Mouse (Mus musculus) hindbrain, embryonic 11.5 days (tissue): ENCODE measurements around the gene Efhb. TPM values are rescaled to one million over a fixed set of nuclear protein-coding genes. Genes with fewer than 3 reads are reported as not detected.
A peak's percentile ranks its signal among the peaks of the same experiment; 100 is the strongest.

Experiments used
- ATAC-seq: fragments of 200-750 bp; cut with Nextera tagmentation; 2 replicates; pipeline ENCODE4 v1.8.0; 2017; ENCODE audit warnings: mild to moderate bottlenecking, moderate TSS enrichment, moderate library complexity; ENCODE audit not compliant: low FRiP score
- DNase-seq: peaks from one replicate; pipeline ENCODE4 v3.0.0-alpha.2; 2015; ENCODE audit warnings: low spot score
- H3K27ac ChIP-seq: fragments of 300-500 bp; sonication (generic); 2 replicates; pipeline ENCODE4 v1.5.1; 2014; ENCODE audit warnings: mild to moderate bottlenecking, low read depth, low read length
- H3K27me3 ChIP-seq: fragments of 300-500 bp; sonication (generic); 2 replicates; pipeline ENCODE4 v1.6.1; 2014; ENCODE audit warnings: mild to moderate bottlenecking, low read length, moderate library complexity, mixed read lengths; ENCODE audit not compliant: control insufficient read depth, insufficient read depth
- H3K36me3 ChIP-seq: fragments of 300-500 bp; sonication (generic); 2 replicates; pipeline ENCODE4 v1.6.1; 2014; ENCODE audit warnings: mild to moderate bottlenecking, low read length, moderate library complexity, mixed read lengths; ENCODE audit not compliant: control insufficient read depth, insufficient read depth
- H3K4me1 ChIP-seq: fragments of 300-500 bp; sonication (generic); replicated peaks from 2 replicates; pipeline ENCODE4 v1.6.1; 2014; ENCODE audit warnings: low read length, mixed read lengths; ENCODE audit not compliant: control insufficient read depth, insufficient read depth
- H3K4me2 ChIP-seq: fragments of 300-500 bp; sonication (generic); replicated peaks from 2 replicates; pipeline ENCODE4 v1.6.1; 2014; ENCODE audit warnings: mild to moderate bottlenecking, low read depth, low read length
- H3K4me3 ChIP-seq: fragments of 300-500 bp; sonication (generic); 2 replicates; pipeline ENCODE4 v1.5.1; 2014; ENCODE audit warnings: low read depth, low read length
- H3K9ac ChIP-seq: fragments of 300-500 bp; sonication (generic); 2 replicates; pipeline ENCODE4 v1.6.1; 2014; ENCODE audit warnings: low read depth, low read length
- H3K9me3 ChIP-seq: fragments of 300-500 bp; sonication (generic); 2 replicates; pipeline ENCODE4 v1.6.1; 2016; ENCODE audit warnings: low read length; ENCODE audit not compliant: control insufficient read depth
- WGBS: fragments of 180-500 bp; shearing (Covaris S2); extraction: QIAGEN DNeasy Blood & Tissue Kit; methylation state at CpG from one replicate; pipeline ENCODE4 v1.1.7; 2014; 5-methylcytosine and 5-hydroxymethylcytosine counted together
- polyA plus RNA-seq: library from polyadenylated mRNA; unstranded; fragments of >200 nt; fragmentation: Nextera tagmentation; extraction: Ambion mirVana; gene quantifications from 2 replicates; pipeline ENCODE4 v1.2.1, GENCODE M21; 2014

Efhb gene
- polyA plus RNA-seq = 1.5 and 1.8 TPM in 2 replicates

GRCm38 (mm10) chr17:53462603-53463495 lies at the start of gene Efhb:
Gene Efhb, minus strand, starts transcription at chr17:53463321.
- 18% methylated on average over 26 of the region's 26 CpGs for WGBS
- Histone ChIP-seq H3K4me2 (peak within 1 kb of the TSS; percentile 41), H3K36me3 (no peaks in the 10 kb centered on the region), H3K4me3 (peak within 1 kb of the TSS; percentile 34), H3K27ac (no peak within 1 kb of the TSS), H3K27me3 (no peaks in the 10 kb centered on the region), H3K4me1 (no peaks in the 10 kb centered on the region), H3K9me3 (no peaks in the 10 kb centered on the region), H3K9ac (peak within 1 kb of the TSS; percentile 28; the same call in 1 of the 2 replicates)
- peak; percentile 97 for ATAC-seq
- DNase-seq = peak; percentile 90

- H3K27ac ChIP-seq = no peak overlapping the region
- no peak overlapping the region for H3K4me2 ChIP-seq
- H3K4me1 ChIP-seq = no peaks in the 10 kb centered on the region
- H3K27me3 ChIP-seq = no peaks in the 10 kb centered on the region
- H3K4me3 ChIP-seq = no peak overlapping the region
- no peaks in the 10 kb centered on the region for H3K9me3 ChIP-seq
- no peaks in the 10 kb centered on the region for H3K36me3 ChIP-seq
- ATAC-seq = no peak
- H3K9ac ChIP-seq = no peak overlapping the region
- 82% methylated on average over 2 of the region's 2 CpGs for WGBS
- DNase-seq = peak; percentile 35
These were observed 49.3 kb upstream of the Efhb start for GRCm38 (mm10) chr17:53512311-53512951.

GRCm38 (mm10) chr17:53502966-53503365 lies 39.8 kb upstream of the Efhb start:
- ATAC-seq (no peak), DNase-seq (no peak)
- Histone ChIP-seq H3K27ac (no peak overlapping the region), H3K36me3 (peaks cover 2% of the 10 kb centered on the region; the same call in 1 of the 2 replicates), H3K4me2 (no peak overlapping the region), H3K9ac (no peak overlapping the region), H3K4me3 (no peak overlapping the region), H3K4me1 (no peaks in the 10 kb centered on the region), H3K27me3 (no peaks in the 10 kb centered on the region), H3K9me3 (no peaks in the 10 kb centered on the region)
- 96% methylated on average over 2 of the region's 2 CpGs for WGBS

- H3K4me1 ChIP-seq = no peaks in the 10 kb centered on the region
- H3K9ac ChIP-seq = no peak overlapping the region
- ATAC-seq (no peak), DNase-seq (no peak)
- no peak overlapping the region for H3K27ac ChIP-seq
- H3K9me3 ChIP-seq = no peaks in the 10 kb centered on the region
- WGBS = 100% methylated on average over 1 of the region's 1 CpGs
- no peak overlapping the region for H3K4me3 ChIP-seq
- H3K27me3 ChIP-seq = no peaks in the 10 kb centered on the region
- no peaks in the 10 kb centered on the region for H3K36me3 ChIP-seq
- no peak overlapping the region for H3K4me2 ChIP-seq
These were observed 25.9 kb upstream of the Efhb start for GRCm38 (mm10) chr17:53489007-53489378.

GRCm38 (mm10) chr17:53488291-53489006 lies 25.3 kb upstream of the Efhb start:
- Histone ChIP-seq H3K4me2 (no peak overlapping the region), H3K36me3 (no peaks in the 10 kb centered on the region), H3K4me1 (no peaks in the 10 kb centered on the region), H3K27me3 (no peaks in the 10 kb centered on the region), H3K4me3 (no peak overlapping the region), H3K9ac (no peak overlapping the region), H3K27ac (no peak overlapping the region), H3K9me3 (no peaks in the 10 kb centered on the region)
- no peak for DNase-seq
- ATAC-seq = no peak
- WGBS = 93% methylated on average over 4 of the region's 4 CpGs

GRCm38 (mm10) chr17:53480433-53480832 lies 17.3 kb upstream of the Efhb start:
- H3K27ac ChIP-seq = no peak overlapping the region
- H3K9me3 ChIP-seq = no peaks in the 10 kb centered on the region
- H3K9ac ChIP-seq = peak overlapping the region; percentile 93
- 56% methylated on average over 7 of the region's 7 CpGs for WGBS
- no peak for DNase-seq
- peak overlapping the region; percentile 95 for H3K4me3 ChIP-seq
- H3K36me3 ChIP-seq = no peaks in the 10 kb centered on the region
- H3K27me3 ChIP-seq = no peaks in the 10 kb centered on the region
- ATAC-seq = no peak
- peaks cover 2% of the 10 kb centered on the region; the same call in 1 of the 2 replicates for H3K4me1 ChIP-seq
- peak overlapping the region; percentile 65 for H3K4me2 ChIP-seq

GRCm38 (mm10) chr17:53479604-53480041 lies 16.5 kb upstream of the Efhb start:
- 0% methylated on average over 22 of the region's 33 CpGs for WGBS
- peak; percentile 13 for ATAC-seq

GRCm38 (mm10) chr17:53478858-53479603 lies 15.9 kb upstream of the Efhb start, which contains the start of gene Rab5a:
Gene Rab5a, plus strand, starts transcription at chr17:53479234.
- Histone ChIP-seq H3K4me2 (peak within 1 kb of the TSS; percentile 68), H3K9me3 (no peaks in the 10 kb centered on the region), H3K27ac (peak within 1 kb of the TSS; percentile 97), H3K27me3 (no peaks in the 10 kb centered on the region), H3K9ac (peak within 1 kb of the TSS; percentile 93), H3K4me3 (peak within 1 kb of the TSS; percentile 95), H3K36me3 (no peaks in the 10 kb centered on the region), H3K4me1 (peaks cover 2% of the 10 kb centered on the region; the same call in 1 of the 2 replicates)
- DNase-seq (peak; percentile 100), ATAC-seq (peak; percentile 97)
- under 1% methylated on average over 57 of the region's 82 CpGs for whole genome bisulfite sequencing

More at GRCm38 (mm10) chr17:53479604-53480041, 16.5 kb upstream of the Efhb start:
- Histone ChIP-seq H3K27me3 (no peaks in the 10 kb centered on the region), H3K9me3 (no peaks in the 10 kb centered on the region), H3K27ac (peak overlapping the region; percentile 97), H3K4me2 (peak overlapping the region; percentile 65), H3K4me3 (peak overlapping the region; percentile 95), H3K4me1 (peaks cover 2% of the 10 kb centered on the region; the same call in 1 of the 2 replicates), H3K9ac (peak overlapping the region; percentile 93), H3K36me3 (no peaks in the 10 kb centered on the region)
- DNase-seq = peak; percentile 68
